Mouse (Mus musculus): ENCODE measurements around the gene Col4a5. TPM values are rescaled to one million over a fixed set of nuclear protein-coding genes. Genes with fewer than 3 reads are reported as not detected.

The Col4a5 gene
- polyA plus RNA-seq (2015; fragmentation: Nextera tagmentation; extraction: Ambion mirVana): 6.4 and 7.1 TPM in 2 replicates

DNA sequence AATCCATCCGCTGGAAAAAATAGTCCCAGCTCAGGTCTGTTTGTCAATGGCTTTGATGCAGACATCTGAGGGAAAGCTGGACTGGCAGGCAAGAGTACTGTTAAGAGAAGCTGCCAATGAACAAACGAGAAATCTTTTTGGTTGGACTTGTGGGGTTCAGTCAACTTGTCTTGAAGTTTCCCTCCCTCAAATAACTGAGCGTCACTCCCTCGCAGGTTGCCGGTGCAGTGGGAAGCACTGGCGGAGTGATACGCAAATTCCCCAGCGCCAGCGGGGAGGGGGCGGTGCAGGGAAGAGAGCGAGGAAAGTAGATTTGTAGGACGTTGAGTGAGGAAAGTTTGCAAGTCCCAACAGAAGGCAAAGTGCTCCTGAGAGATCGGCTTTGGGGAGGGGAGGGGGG is at the start of gene Col4a5:
TSS of gene Col4a5 (plus strand) at position 276 of the 400 bp plus-strand sequence.

DNA sequence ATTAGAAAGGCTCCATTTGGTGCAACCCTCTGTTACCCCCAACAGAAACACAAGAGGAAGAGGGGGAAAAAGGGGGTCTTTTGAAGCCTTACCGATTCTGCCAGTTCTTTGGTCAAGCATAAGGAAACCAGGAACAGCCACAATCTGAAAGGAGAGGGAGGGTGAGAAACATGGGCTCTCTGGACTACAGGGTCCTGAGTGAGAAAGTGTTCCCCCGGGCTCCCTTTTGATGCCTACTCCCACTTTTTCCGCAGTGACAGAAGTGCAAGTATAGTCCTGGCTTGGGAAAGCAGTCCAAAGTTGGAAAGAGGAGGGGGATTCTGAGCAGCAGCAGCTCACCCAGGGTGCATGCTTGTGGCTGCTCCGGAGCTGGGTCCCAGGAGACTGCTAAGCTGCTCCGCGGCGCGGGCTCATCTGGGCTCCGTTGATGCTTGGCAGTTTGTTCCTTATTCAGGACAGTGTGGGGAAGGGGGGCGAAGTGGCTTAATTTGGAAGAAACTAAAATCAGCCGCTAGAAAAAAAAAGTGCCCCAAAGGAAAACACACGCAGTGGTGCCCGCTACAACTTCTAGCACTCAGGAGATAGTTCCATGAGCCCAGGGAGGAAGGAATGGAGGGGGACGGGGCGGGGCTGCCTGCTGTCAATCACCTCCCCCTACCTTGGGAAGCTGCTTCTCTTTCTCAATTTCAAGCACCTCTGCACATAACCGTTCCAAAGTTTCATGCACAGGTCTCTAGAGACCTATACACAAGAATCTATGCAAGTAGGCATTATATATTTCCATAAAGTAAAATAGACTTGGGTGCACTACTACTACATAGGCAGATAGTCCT is 1.5 kb upstream of the Col4a5 start, which contains the start of gene Col4a6:
TSS of gene Col4a6 (minus strand) at position 607 of the 833 bp plus-strand sequence.

DNA sequence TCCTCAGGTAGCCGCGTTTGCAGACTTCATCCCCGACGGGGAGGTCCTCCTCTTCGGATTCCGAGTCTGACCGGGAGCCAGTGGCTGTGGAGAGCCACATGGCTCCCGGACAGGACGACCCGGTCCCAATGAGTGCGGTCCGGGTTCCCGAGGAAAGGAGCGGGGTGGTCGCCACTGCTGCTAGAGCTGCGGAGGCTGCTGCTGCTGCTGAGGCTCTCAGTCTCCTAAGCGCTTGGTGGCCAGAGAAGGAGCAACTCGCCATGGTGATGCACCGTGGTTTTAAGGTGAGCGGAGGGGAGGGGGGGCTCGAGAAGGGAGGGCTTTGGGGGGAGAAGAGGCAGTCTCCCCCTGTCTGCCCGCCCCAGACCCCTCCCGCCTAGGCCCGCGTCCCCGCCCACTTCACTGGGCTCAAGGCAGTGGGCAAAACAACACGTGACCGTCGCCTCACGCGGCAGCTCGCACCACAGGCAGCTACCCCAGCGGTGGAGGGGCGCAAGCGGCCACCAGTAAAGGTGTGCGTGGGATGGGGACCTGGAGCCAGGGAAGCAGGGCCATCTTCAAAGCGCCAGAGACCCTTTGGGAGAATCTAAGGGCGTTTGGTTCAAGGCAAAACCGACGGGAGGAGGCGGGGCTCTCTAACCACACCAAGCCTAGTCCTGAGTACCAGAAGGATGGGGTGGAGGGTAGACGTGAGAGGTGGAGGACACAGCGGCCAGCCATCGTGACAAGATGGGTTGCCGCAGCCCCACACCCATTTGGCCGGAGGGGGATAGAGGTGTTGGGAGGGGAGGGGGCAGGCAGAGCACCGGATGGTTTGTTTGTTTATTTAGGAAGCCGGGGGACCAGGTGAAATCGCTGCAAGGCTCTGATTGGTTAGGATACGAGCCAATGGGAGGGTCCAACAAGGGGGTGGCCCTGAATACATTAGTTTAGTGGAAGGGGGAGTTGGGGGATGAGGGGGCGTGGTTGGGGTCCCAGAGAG is 250.0 kb downstream of the Col4a5 start, which contains the start of gene Irs4:
TSS of gene Irs4 (minus strand) at position 327 of the 982 bp plus-strand sequence.

Other genes starting within 250 kb of the Col4a5 start
- 2.1 and 2.5 TPM in 2 replicates for gene Col4a6, start 1.3 kb upstream of the Col4a5 start, polyA plus RNA-seq (2015; fragmentation: Nextera tagmentation; extraction: Ambion mirVana)
- gene Irs4, start 249.9 kb downstream of the Col4a5 start, polyA plus RNA-seq (2015; fragmentation: Nextera tagmentation; extraction: Ambion mirVana): 1.5 and 1.8 TPM in 2 replicates

All from neural tube, postnatal 0 days (tissue).